ENCODE assay signal across 29 mouse cellular contexts in the genomic region with DNA sequence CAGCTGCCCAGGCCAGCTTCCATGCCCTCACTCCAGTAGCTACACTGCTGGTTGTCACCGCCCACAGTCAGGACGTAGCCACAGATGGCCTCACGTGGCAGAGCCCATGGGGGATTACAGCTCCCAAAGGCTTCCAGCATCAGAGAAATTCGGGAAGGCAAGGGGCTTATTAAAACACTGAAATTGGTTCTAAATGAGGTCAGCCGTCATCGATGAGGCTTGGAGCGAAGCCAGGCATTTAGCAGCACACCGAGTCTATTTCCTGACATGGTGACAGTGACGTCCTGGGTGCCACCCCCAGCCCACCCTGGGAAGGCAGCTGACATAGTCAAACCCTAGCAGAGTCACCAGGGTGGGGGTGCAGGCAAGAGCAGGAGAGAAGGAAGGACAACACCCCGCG. TPM values are rescaled to one million over a fixed set of nuclear protein-coding genes. Genes with fewer than 3 reads are reported as not detected.
DNase-seq lines count a peak whose midpoint lies in the region; ATAC-seq and TF ChIP-seq lines count a peak whose summit lies in the region.
"Had no signal": no experiment of that assay in that cellular context is flagged by ENCODE, and none has a peak within 500 bp of the region (broad histone marks: within the 10 kb centered on the region; RNA-seq: fewer than 3 reads in every experiment).

No protein-coding gene starts in this region.

- 0 out of 2 replicates have a peak, but pooled peaks have one; percentile 24 for ATAC-seq in forebrain, postnatal 0 days
- ATAC-seq in forebrain, embryonic 11.5 days (replicated peaks; ENCODE audit: low FRiP score), result no peak
- ATAC-seq in midbrain, embryonic 13.5 days, result 0 out of 2 replicates have a peak, but pooled peaks have one; percentile 45
- ATAC-seq in midbrain, embryonic 16.5 days, result no peak
- no peak for ATAC-seq in neural tube, embryonic 15.5 days (ENCODE audit: low FRiP score)
- ATAC-seq: forebrain, embryonic 16.5 days; liver, embryonic 12.5 days; liver, postnatal 0 days had no signal

- 0 out of 2 replicates have a peak, but pooled peaks cover 3% of the 10 kb centered on the region for H3K4me1 ChIP-seq in forebrain, postnatal 0 days (ENCODE audit: insufficient read depth)
- H3K4me1 ChIP-seq in forebrain, embryonic 11.5 days (replicated peaks; ENCODE audit: control insufficient read depth, insufficient read depth, low read length), result no peaks in the 10 kb centered on the region
- peaks cover 12% of the 10 kb centered on the region for H3K4me1 ChIP-seq in midbrain, embryonic 13.5 days (replicated peaks)
- H3K4me1 ChIP-seq in midbrain, embryonic 16.5 days (ENCODE audit: control insufficient read depth, insufficient read depth, low read length), result no peaks in the 10 kb centered on the region
- peaks cover 51% of the 10 kb centered on the region for H3K4me1 ChIP-seq in limb, embryonic 10.5 days
- no peaks in the 10 kb centered on the region for H3K4me1 ChIP-seq in neural tube, embryonic 15.5 days
- H3K4me1 ChIP-seq: kidney, embryonic 15.5 days; liver, embryonic 12.5 days had no signal

- no peak for DNase-seq in forebrain, postnatal 0 days
- no peak for DNase-seq in forebrain, embryonic 11.5 days (ENCODE audit: low spot score)
- DNase-seq in limb, embryonic 10.5 days (ENCODE audit: low spot score), result no peak
- peak; percentile 20 for DNase-seq in retina, postnatal 7 days (ENCODE audit: low read depth, low spot score)
- DNase-seq: adrenal gland, adult 8-10 months; cerebellum, adult 11 months; cerebellum, adult 9-10 months; cerebellum, postnatal 36 days; gastrocnemius, postnatal 14 days; kidney, adult 18-20 months; kidney, postnatal 25 days; liver, postnatal 0 days; lung, postnatal 36 days; thymus, postnatal 4 days had no signal

- 0 out of 2 replicates have a peak overlapping the region, but pooled peaks have one; percentile 29 for H3K27ac ChIP-seq in forebrain, postnatal 0 days (ENCODE audit: low read depth, low read length)
- H3K27ac ChIP-seq in forebrain, embryonic 11.5 days (ENCODE audit: low read depth, low read length), result no peak overlapping the region
- no peak overlapping the region for H3K27ac ChIP-seq in midbrain, embryonic 13.5 days
- no peak overlapping the region for H3K27ac ChIP-seq in midbrain, embryonic 16.5 days (ENCODE audit: low read length)
- H3K27ac ChIP-seq in limb, embryonic 10.5 days, result peak overlapping the region; percentile 39
- no peak overlapping the region for H3K27ac ChIP-seq in neural tube, embryonic 15.5 days (replicated peaks)
- H3K27ac ChIP-seq: heart, embryonic 15.5 days; hindbrain, embryonic 14.5 days; kidney, embryonic 15.5 days; left cerebral cortex, adult 2 months; liver, embryonic 12.5 days had no signal

- TF ChIP-seq CTCF in forebrain, postnatal 0 days (IDR thresholded peaks at IDR 0.05; ENCODE audit: low read depth), result no peak

- H3K9ac ChIP-seq in forebrain, postnatal 0 days, result no peak overlapping the region
- no peak overlapping the region for H3K9ac ChIP-seq in forebrain, embryonic 11.5 days (ENCODE audit: low read length)
- H3K9ac ChIP-seq in midbrain, embryonic 13.5 days (replicated peaks), result no peak overlapping the region
- H3K9ac ChIP-seq in midbrain, embryonic 16.5 days (ENCODE audit: low read depth, low read length), result no peak overlapping the region
- no peak overlapping the region for H3K9ac ChIP-seq in neural tube, embryonic 15.5 days (replicated peaks)
- H3K9ac ChIP-seq: heart, embryonic 15.5 days; hindbrain, embryonic 14.5 days; kidney, embryonic 15.5 days; liver, embryonic 12.5 days; liver, postnatal 0 days had no signal

- no peak overlapping the region for H3K4me3 ChIP-seq in forebrain, postnatal 0 days (ENCODE audit: low read depth, low read length)
- no peak overlapping the region for H3K4me3 ChIP-seq in forebrain, embryonic 11.5 days (ENCODE audit: low read depth, low read length)
- no peak overlapping the region for H3K4me3 ChIP-seq in midbrain, embryonic 13.5 days (replicated peaks)
- H3K4me3 ChIP-seq in midbrain, embryonic 16.5 days (ENCODE audit: low read depth, low read length), result no peak overlapping the region
- no peak overlapping the region for H3K4me3 ChIP-seq in limb, embryonic 10.5 days
- H3K4me3 ChIP-seq in neural tube, embryonic 15.5 days (replicated peaks), result no peak overlapping the region
- H3K4me3 ChIP-seq: heart, embryonic 15.5 days; kidney, embryonic 15.5 days; left cerebral cortex, adult 2 months; liver, embryonic 12.5 days had no signal

- 46% methylated on average over 11 of the region's 11 CpGs for WGBS in forebrain, postnatal 0 days
- 78% methylated on average over 11 of the region's 11 CpGs for WGBS in forebrain, embryonic 11.5 days
- WGBS in midbrain, embryonic 13.5 days, result 62% methylated on average over 11 of the region's 11 CpGs
- 50% methylated on average over 11 of the region's 11 CpGs for WGBS in midbrain, embryonic 16.5 days
- 74% methylated on average over 11 of the region's 11 CpGs for WGBS in limb, embryonic 10.5 days
- 52% methylated on average over 11 of the region's 11 CpGs for WGBS in neural tube, embryonic 15.5 days

- no peak overlapping the region for H3K4me2 ChIP-seq in forebrain, postnatal 0 days (ENCODE audit: low read depth)
- no peak overlapping the region for H3K4me2 ChIP-seq in forebrain, embryonic 11.5 days (ENCODE audit: low read depth, low read length, severe bottlenecking)
- no peak overlapping the region for H3K4me2 ChIP-seq in midbrain, embryonic 13.5 days (replicated peaks)
- H3K4me2 ChIP-seq in midbrain, embryonic 16.5 days (ENCODE audit: low read length), result no peak overlapping the region
- H3K4me2 ChIP-seq in neural tube, embryonic 15.5 days, result no peak overlapping the region
- H3K4me2 ChIP-seq: heart, embryonic 15.5 days; hindbrain, embryonic 14.5 days; kidney, embryonic 15.5 days; liver, embryonic 12.5 days; midbrain, embryonic 11.5 days had no signal

- H3K27me3 ChIP-seq in forebrain, postnatal 0 days (ENCODE audit: insufficient read depth, low read length), result no peaks in the 10 kb centered on the region
- H3K27me3 ChIP-seq in forebrain, embryonic 11.5 days (ENCODE audit: control insufficient read depth, insufficient read depth, low read length), result no peaks in the 10 kb centered on the region
- no peaks in the 10 kb centered on the region for H3K27me3 ChIP-seq in midbrain, embryonic 13.5 days
- no peaks in the 10 kb centered on the region for H3K27me3 ChIP-seq in midbrain, embryonic 16.5 days (ENCODE audit: control insufficient read depth, insufficient read depth, low read depth, low read length)
- no peaks in the 10 kb centered on the region for H3K27me3 ChIP-seq in limb, embryonic 10.5 days (ENCODE audit: low read depth, poor library complexity, severe bottlenecking)
- H3K27me3 ChIP-seq in neural tube, embryonic 15.5 days (replicated peaks), result no peaks in the 10 kb centered on the region
- H3K27me3 ChIP-seq: kidney, embryonic 15.5 days had no signal

- H3K36me3 ChIP-seq in forebrain, postnatal 0 days (ENCODE audit: insufficient read depth), result no peaks in the 10 kb centered on the region
- no peaks in the 10 kb centered on the region for H3K36me3 ChIP-seq in forebrain, embryonic 11.5 days (ENCODE audit: control insufficient read depth, insufficient read depth, low read length)
- H3K36me3 ChIP-seq in midbrain, embryonic 13.5 days, result no peaks in the 10 kb centered on the region
- no peaks in the 10 kb centered on the region for H3K36me3 ChIP-seq in midbrain, embryonic 16.5 days (ENCODE audit: control insufficient read depth, insufficient read depth, low read length)
- H3K36me3 ChIP-seq in limb, embryonic 10.5 days, result no peaks in the 10 kb centered on the region
- no peaks in the 10 kb centered on the region for H3K36me3 ChIP-seq in neural tube, embryonic 15.5 days
- H3K36me3 ChIP-seq: heart, embryonic 15.5 days; kidney, embryonic 15.5 days; liver, embryonic 12.5 days had no signal

- H3K9me3 ChIP-seq in forebrain, postnatal 0 days (ENCODE audit: low read length), result no peaks in the 10 kb centered on the region
- H3K9me3 ChIP-seq in forebrain, embryonic 11.5 days (ENCODE audit: control insufficient read depth, low read length), result no peaks in the 10 kb centered on the region
- H3K9me3 ChIP-seq in midbrain, embryonic 13.5 days, result no peaks in the 10 kb centered on the region
- no peaks in the 10 kb centered on the region for H3K9me3 ChIP-seq in midbrain, embryonic 16.5 days (replicated peaks; ENCODE audit: control insufficient read depth, low read length, poor library complexity, severe bottlenecking)
- no peaks in the 10 kb centered on the region for H3K9me3 ChIP-seq in limb, embryonic 10.5 days (replicated peaks)
- no peaks in the 10 kb centered on the region for H3K9me3 ChIP-seq in neural tube, embryonic 15.5 days (replicated peaks)
- H3K9me3 ChIP-seq: heart, embryonic 15.5 days; kidney, embryonic 15.5 days; liver, embryonic 12.5 days had no signal

RNA-seq across cellular contexts. Expression of a gene that starts 2.4 kb away (rescaled TPM):
- 0.05 and 0.15 TPM in 2 replicates for total RNA-seq in forebrain, postnatal 0 days (2014; rRNA removed)
- 0.09 and 0.15 TPM in 2 replicates for polyA plus RNA-seq in forebrain, postnatal 0 days (2015; fragmentation: Nextera tagmentation; extraction: Ambion mirVana)
- polyA plus RNA-seq in forebrain, embryonic 11.5 days (2014; fragmentation: Nextera tagmentation; extraction: Ambion mirVana), result not detected in 2 replicates
- polyA plus RNA-seq in midbrain, embryonic 13.5 days (2015; fragmentation: Nextera tagmentation; extraction: Ambion mirVana), result 0.19 and 0.82 TPM in 2 replicates
- 0.36 and 0.88 TPM in 2 replicates for polyA plus RNA-seq in midbrain, embryonic 16.5 days (2015; fragmentation: Nextera tagmentation; extraction: Ambion mirVana)
- polyA plus RNA-seq in limb, embryonic 10.5 days (2016; fragmentation: Nextera tagmentation; extraction: Ambion mirVana), result not detected in 2 replicates
- 0.29 and 0.37 TPM in 2 replicates for polyA plus RNA-seq in neural tube, embryonic 15.5 days (2015; fragmentation: Nextera tagmentation; extraction: Ambion mirVana)
- total RNA-seq: granulocyte monocyte progenitor cell, adult 5-6 weeks; megakaryocyte, adult 5-6 weeks; MEL; neutrophil, adult 5-6 weeks had no signal
- polyA plus RNA-seq: forebrain, embryonic 16.5 days; liver, postnatal 0 days had no signal

RNA-seq across cellular contexts. Expression of a gene that starts 20.4 kb away (rescaled TPM):
- 7.5 and 7.8 TPM in 2 replicates for total RNA-seq in forebrain, postnatal 0 days (2014; rRNA removed)
- polyA plus RNA-seq in forebrain, postnatal 0 days (2015; fragmentation: Nextera tagmentation; extraction: Ambion mirVana), result 23.9 and 26.2 TPM in 2 replicates
- 0.09 TPM in 1 of 2 replicates, not detected in the other for polyA plus RNA-seq in forebrain, embryonic 11.5 days (2014; fragmentation: Nextera tagmentation; extraction: Ambion mirVana)
- polyA plus RNA-seq in midbrain, embryonic 13.5 days (2015; fragmentation: Nextera tagmentation; extraction: Ambion mirVana), result 0.68 and 1.1 TPM in 2 replicates
- 5.0 and 8.1 TPM in 2 replicates for polyA plus RNA-seq in midbrain, embryonic 16.5 days (2015; fragmentation: Nextera tagmentation; extraction: Ambion mirVana)
- 0.48 and 0.79 TPM in 2 replicates for polyA plus RNA-seq in limb, embryonic 10.5 days (2016; fragmentation: Nextera tagmentation; extraction: Ambion mirVana)
- polyA plus RNA-seq in neural tube, embryonic 15.5 days (2015; fragmentation: Nextera tagmentation; extraction: Ambion mirVana), result 10.1 and 10.3 TPM in 2 replicates
- total RNA-seq: granulocyte monocyte progenitor cell, adult 5-6 weeks; megakaryocyte, adult 5-6 weeks; MEL; neutrophil, adult 5-6 weeks had no signal
- polyA plus RNA-seq: liver, postnatal 0 days; stomach, embryonic 14.5 days had no signal

Comparison
In these comparisons a context has a peak if more than half of its experiments do, and no peak if none do; other contexts are left out.
1. ATAC-seq: peak in forebrain, postnatal 0 days (single experiment) and midbrain, embryonic 13.5 days (single experiment); none in forebrain, embryonic 11.5 days (single experiment), midbrain, embryonic 16.5 days (single experiment) and neural tube, embryonic 15.5 days (single experiment).
2. H3K27ac ChIP-seq: peak in forebrain, postnatal 0 days (single experiment) and limb, embryonic 10.5 days (single experiment); none in forebrain, embryonic 11.5 days (single experiment), midbrain, embryonic 13.5 days (single experiment), midbrain, embryonic 16.5 days (single experiment) and neural tube, embryonic 15.5 days (single experiment).